Mouse (Mus musculus) thymus, adult 2 months (tissue): Measurements from ENCODE around the gene Auts2. TPM values are rescaled to one million over a fixed set of nuclear protein-coding genes. Genes with fewer than 3 reads are reported as not detected.

ENCODE experiments used
- DNase-seq: peaks from one replicate; pipeline ENCODE4 v3.0.0; 2021
- H3K27ac ChIP-seq: fragments of 200-500 bp; 2 replicates; pipeline ENCODE4 v1.5.1; 2012; ENCODE audit warnings: low read length, control low read depth; ENCODE audit not compliant: control insufficient read depth, insufficient read depth
- H3K27me3 ChIP-seq: fragments of 200-500 bp; 2 replicates; pipeline ENCODE4 v1.6.1; 2012; ENCODE audit warnings: mild to moderate bottlenecking, low read length, moderate library complexity, mixed read lengths; ENCODE audit not compliant: control insufficient read depth, insufficient read depth
- H3K36me3 ChIP-seq: fragments of 200-500 bp; 2 replicates; pipeline ENCODE4 v1.6.1; 2012; ENCODE audit warnings: mild to moderate bottlenecking, low read length, moderate library complexity; ENCODE audit not compliant: control insufficient read depth, insufficient read depth
- H3K4me1 ChIP-seq: fragments of 200-500 bp; replicated peaks from 2 replicates; pipeline ENCODE4 v1.6.1; 2012; ENCODE audit warnings: low read length; ENCODE audit not compliant: control insufficient read depth, insufficient read depth
- H3K4me3 ChIP-seq: fragments of 200-500 bp; 2 replicates; pipeline ENCODE4 v1.5.1; 2012; ENCODE audit warnings: mild to moderate bottlenecking, low read length, control low read depth, moderate library complexity; ENCODE audit not compliant: control insufficient read depth, insufficient read depth
- CTCF ChIP-seq: fragments of 200-500 bp; IDR thresholded peaks from 2 replicates; pipeline ENCODE4 v1.5.1; 2012; ENCODE audit warnings: mild to moderate bottlenecking, control low read depth, low read length, moderate library complexity, borderline replicate concordance; ENCODE audit not compliant: control insufficient read depth, poor library complexity, insufficient read depth; ENCODE audit errors: extremely low read depth
- POLR2A ChIP-seq: fragments of 200-500 bp; IDR thresholded peaks from 2 replicates; pipeline ENCODE4 v1.6.1; 2012; ENCODE audit warnings: mild to moderate bottlenecking, low read length, control low read depth, moderate library complexity; ENCODE audit not compliant: control insufficient read depth, poor library complexity, insufficient read depth; ENCODE audit errors: extremely low read depth
- WGBS: fragments of 180-500 bp; shearing (Covaris S2); methylation state at CpG from one replicate; pipeline ENCODE4 v1.1.7; 2018; 5-methylcytosine and 5-hydroxymethylcytosine counted together
- polyA plus RNA-seq: library from polyadenylated mRNA; depleted of rRNA; stranded (reverse); fragments of >200 nt; gene quantifications from 2 replicates; pipeline ENCODE4 v1.2.3, GENCODE M21; 2012

Auts2 gene
- polyA plus RNA-seq, 1 experiment, result 4.9 TPM

DNA sequence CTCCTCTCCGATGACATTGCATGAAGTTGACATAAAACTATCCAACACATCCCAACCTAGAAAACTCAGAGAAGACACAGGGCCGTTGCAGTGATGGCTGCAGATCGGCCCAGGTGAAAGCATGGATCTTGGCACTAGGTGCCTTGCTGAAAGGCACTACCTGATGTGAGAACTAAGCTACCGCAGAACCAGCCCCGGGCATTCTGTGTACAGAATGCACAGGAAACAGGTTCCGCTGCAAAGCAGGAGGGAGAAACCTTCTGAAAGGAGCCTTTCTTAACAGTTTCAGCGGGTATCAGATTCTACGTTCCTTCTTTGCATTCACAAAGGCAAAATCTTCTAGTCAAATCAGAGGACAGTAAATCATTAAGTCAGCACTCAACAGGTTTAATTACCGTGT, 361.1 kb downstream of the Auts2 start:
- Histone ChIP-seq H3K27ac (no peak overlapping the region), H3K27me3 (no peaks in the 10 kb centered on the region), H3K36me3 (no peaks in the 10 kb centered on the region), H3K4me1 (no peaks in the 10 kb centered on the region), H3K4me3 (no peak overlapping the region)
- WGBS, result 85% methylated on average over 9 of the region's 9 CpGs
- DNase-seq, result no peak
- TF ChIP-seq CTCF (no peak), POLR2A (no peak)

DNA sequence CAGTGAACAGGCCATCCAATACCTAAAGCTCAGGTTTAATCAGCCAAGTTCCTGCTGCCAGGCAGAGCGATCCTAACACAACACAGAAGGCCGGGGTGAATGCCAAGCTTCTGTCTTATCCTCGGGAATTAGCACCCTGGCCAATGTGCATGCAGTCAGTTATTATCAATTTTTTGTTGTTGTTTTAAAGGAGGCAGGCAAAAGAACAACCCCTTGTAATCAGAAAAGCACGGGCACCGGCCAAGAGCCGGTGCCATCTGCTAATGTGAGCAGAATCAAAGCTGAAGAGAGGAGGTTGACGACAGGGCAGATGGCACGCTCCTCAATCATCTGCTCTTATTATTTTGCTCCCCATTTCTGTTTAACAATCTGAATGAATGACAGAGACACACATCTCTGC, 373.1 kb downstream of the Auts2 start:
- TF ChIP-seq POLR2A (no peak), CTCF (no peak)
- Histone ChIP-seq H3K27ac (no peak overlapping the region), H3K4me3 (no peak overlapping the region), H3K36me3 (no peaks in the 10 kb centered on the region), H3K27me3 (no peaks in the 10 kb centered on the region), H3K4me1 (no peaks in the 10 kb centered on the region)
- no peak for DNase-seq
- WGBS, result 93% methylated on average over 8 of the region's 8 CpGs

DNA sequence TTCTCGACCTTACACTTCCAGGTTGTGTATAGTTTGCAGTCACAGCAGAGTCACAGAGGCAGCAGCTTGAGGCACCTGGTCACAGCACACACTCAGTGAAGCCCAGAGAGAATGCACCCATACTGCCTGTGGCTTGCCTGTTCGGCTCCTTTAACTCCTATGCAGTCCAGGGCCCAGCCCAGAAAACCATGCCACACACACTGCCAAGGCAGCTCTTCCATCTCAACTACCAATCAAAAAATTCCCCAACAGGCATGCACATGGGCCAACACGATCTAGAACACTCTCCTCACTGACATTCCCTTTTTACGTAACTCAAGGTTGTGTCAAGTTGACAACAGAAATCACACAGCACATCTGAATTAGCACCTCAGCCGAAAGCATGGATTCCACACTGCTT, 374.3 kb downstream of the Auts2 start:
- no peak for DNase-seq
- Histone ChIP-seq H3K4me3 (no peak overlapping the region), H3K4me1 (no peaks in the 10 kb centered on the region), H3K36me3 (no peaks in the 10 kb centered on the region), H3K27me3 (no peaks in the 10 kb centered on the region), H3K27ac (no peak overlapping the region)
- TF ChIP-seq POLR2A, result no peak
- TF ChIP-seq CTCF, result no peak
- WGBS, result 89% methylated on average over 5 of the region's 5 CpGs

DNA sequence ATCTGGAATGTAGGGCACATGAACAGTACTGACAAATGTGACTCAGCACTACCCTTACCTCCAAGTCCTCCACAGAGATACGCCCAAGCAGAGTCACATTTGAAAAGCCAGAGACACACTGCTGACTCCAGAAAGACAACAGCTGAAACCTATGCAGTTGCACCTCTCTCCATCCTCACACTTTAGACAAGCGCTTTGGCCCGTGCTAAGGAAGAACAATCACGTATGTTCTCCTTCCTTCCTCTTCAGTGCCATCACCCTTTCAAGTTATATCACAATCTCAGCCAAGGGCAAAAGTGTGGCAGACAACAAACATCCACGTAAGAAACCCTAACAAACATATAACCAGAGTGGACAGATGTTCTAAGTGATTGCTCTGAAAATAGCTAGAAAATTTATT, 374.9 kb downstream of the Auts2 start:
- WGBS, result 95% methylated on average over 5 of the region's 5 CpGs
- Histone ChIP-seq H3K36me3 (no peaks in the 10 kb centered on the region), H3K4me1 (no peaks in the 10 kb centered on the region), H3K27me3 (no peaks in the 10 kb centered on the region), H3K4me3 (no peak overlapping the region), H3K27ac (no peak overlapping the region)
- TF ChIP-seq CTCF (no peak), POLR2A (no peak)
- DNase-seq, result no peak

DNA sequence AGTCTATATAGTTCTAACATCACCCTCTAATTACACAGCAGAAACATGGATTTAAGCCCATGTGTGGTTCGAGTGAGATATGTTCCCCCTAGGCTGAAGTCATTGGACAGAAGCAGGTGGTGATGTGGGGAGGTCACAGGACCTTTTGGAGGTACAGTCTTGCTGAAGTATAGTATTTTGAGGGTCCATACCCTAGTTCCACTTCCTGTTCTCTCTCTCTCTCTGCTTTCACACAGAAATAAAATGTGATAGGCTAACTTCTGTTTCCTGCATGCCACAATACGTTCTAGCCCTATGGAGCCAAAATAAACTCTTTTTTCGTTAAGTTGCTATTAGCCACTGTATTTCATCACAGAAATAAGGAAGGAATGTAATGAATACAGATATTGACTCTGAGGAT, 376.6 kb downstream of the Auts2 start:
- no peak for DNase-seq
- Histone ChIP-seq H3K27ac (no peak overlapping the region), H3K36me3 (no peaks in the 10 kb centered on the region), H3K4me1 (no peaks in the 10 kb centered on the region), H3K27me3 (no peaks in the 10 kb centered on the region), H3K4me3 (no peak overlapping the region)
- TF ChIP-seq CTCF (no peak), POLR2A (no peak)
- WGBS, result 45% methylated on average over 3 of the region's 3 CpGs

DNA sequence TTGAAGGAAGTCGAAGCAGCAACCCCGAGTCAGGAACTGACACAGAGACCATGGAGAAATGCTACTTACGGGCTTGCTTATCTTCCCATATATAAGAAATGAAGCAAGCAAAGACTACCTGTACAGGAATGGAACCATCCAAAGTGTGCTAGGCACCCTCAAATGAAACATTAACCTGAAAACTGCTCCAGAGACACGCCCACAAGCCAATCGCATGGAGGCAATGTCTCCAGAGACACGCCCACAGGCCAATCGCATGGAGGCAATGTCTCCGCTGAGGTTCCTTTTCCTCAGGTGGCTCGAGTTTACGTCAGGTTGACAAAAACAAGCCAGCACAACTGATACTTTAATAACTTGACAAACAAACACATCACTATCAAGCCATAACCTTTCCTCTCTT, 379.2 kb downstream of the Auts2 start:
- WGBS, result 96% methylated on average over 10 of the region's 10 CpGs
- Histone ChIP-seq H3K27ac (no peak overlapping the region), H3K27me3 (no peaks in the 10 kb centered on the region), H3K4me3 (no peak overlapping the region), H3K4me1 (peaks cover 5% of the 10 kb centered on the region; the same call in 1 of the 2 replicates), H3K36me3 (no peaks in the 10 kb centered on the region)
- no peak for TF ChIP-seq CTCF
- no peak for TF ChIP-seq POLR2A
- no peak for DNase-seq

DNA sequence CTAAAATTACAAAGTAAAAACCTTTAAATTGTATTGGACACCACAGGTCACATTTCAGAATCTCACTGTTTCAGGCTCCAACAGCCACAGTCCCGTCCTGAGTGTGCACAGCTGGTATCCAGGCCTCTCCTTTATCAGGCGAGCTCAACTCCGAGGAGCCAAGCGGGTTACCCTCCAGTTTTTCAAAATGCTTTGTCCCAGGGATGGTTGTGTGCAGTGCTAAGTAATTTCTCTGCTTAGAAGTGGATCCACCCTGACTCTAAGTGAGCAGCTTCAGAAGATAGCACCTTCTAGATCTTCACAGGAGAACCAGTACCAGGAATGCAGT, 381.0 kb downstream of the Auts2 start:
- Histone ChIP-seq H3K4me1 (peaks cover 5% of the 10 kb centered on the region; the same call in 1 of the 2 replicates), H3K4me3 (no peak overlapping the region), H3K27ac (no peak overlapping the region), H3K36me3 (no peaks in the 10 kb centered on the region), H3K27me3 (no peaks in the 10 kb centered on the region)
- no peak for DNase-seq
- 96% methylated on average over 4 of the region's 4 CpGs for WGBS
- no peak for TF ChIP-seq POLR2A
